Mouse (Mus musculus) v-Abl transformed pro-B cells (cell line): ENCODE results near the gene Snx9.

Source experiments
- in situ Hi-C, 2 experiments: fragments of 400-800 bp; cut with MboI; formaldehyde crosslinking; loops; one replicate each; pipeline ENCODE4 v1.15.1; 2025; ENCODE audit not compliant: unreplicated experiment in 2 of 2

Snx9 gene

DNA sequence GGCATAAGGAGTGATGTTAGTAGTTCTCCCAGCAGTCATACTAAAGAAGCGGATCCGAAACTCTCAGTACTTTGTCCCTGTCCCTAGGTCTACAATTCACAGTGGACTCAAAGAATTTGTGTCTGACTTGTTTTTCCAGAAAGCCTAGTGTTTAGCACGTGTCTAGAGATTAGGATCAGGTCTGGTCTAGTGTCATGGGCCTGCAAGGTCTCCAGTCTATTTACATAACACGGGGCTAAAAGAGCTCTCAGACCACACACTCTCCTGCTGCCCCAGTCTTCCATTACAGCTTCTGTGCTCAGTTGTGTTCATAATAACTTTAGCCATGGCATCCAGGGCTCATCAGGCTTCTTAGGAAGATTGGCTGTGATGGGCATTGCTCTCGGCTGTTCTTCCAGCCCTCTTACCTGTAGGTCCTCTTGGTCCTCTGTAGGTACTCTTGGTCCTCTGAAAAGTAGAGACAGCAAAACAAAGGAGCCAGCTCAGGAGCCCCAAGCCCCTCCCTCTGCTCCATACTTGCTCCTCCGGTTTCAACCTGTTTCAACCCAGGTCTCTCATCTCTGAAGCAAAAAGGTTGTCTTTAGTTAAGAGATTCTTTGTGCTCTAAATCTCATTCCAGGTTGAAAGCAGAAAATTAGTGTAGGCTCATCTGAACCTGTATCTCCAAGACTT is 62.6 kb downstream of the Snx9 start:
- in situ Hi-C loops, result no loop called here

DNA sequence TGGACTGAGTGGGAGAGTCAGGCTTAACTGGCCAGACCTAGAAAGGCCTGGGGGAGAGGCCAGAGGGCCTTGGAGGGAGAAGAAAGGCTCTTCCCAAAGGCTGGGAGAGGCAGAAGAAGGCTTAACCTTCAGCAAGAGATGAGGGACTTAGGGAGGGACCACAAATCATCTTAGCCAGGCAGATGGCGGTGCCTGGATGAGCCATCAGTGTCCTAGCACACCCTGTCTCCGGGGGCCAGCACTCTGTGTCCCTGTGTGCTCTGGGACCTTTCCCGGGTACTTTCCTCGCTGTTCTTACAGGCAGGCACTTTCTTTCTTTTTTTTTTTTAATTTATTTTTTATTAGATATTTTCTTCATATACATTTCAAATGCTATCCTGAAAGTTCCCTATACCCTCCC is 68.6 kb downstream of the Snx9 start:
- in situ Hi-C loops, result no loop called here

DNA sequence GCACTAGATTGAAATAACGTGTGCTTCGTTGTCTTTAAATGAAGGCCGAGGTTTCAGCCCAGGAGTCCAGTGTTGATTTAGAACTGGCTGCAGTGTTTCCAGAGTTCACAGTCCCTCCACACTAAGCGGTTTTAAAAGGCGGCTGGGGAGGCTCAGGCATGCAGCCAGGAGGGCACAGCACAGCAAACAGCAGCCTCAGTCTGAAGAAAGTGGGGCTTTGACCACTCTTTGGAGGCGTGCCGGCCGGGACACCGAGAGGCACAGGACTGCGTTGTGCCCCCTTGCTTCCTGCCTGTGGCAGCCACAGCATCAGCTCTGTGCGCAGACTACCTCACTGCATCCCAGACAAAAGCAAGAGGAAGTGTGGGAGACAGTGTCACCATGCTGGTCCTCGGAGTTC is 70.5 kb downstream of the Snx9 start:
- in situ Hi-C loops, result no loop called here

DNA sequence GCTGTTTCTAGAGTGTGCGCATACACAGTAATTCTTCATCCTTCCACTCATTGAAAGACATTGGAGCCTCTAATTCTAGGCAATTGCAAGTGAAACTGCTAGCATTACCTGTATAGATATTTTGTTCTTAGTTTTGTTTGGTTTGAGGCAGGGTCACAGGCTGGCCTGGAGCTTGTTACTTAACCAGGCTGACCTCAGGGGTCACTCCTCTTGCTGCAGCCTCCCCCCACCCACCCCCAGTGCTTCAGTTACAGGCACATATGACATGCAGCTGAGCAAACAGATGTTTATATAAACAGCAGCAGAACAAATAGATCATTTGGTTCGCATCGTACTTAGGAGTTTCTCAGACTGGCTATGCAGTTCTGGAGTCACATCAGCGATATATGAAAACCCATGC is 71.7 kb downstream of the Snx9 start:
- in situ Hi-C loops, result no loop called here

- in situ Hi-C loops, result no loop called here
Observed at GRCm38 (mm10) chr17:5914217-5914616, 73.1 kb downstream of the Snx9 start.

DNA sequence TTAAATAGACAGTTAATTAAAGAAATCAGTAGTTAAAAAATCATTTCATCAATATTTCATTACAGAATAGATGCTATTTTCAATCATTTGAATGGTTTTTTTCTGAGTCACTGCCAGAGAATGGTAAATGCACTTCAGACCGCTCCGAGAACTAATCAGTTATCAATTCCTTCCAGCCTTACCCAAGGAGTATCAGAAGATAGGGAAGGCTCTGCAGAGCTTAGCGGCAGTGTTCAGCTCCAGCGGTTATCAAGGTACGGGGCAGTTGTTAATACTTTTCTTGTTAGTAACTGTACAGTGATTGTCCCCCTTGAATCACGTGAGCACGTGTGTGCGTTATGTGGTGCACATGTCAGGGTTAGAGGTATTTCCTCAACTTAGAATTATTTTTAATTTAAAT is 80.8 kb downstream of the Snx9 start:
- in situ Hi-C loops, result no loop called here

DNA sequence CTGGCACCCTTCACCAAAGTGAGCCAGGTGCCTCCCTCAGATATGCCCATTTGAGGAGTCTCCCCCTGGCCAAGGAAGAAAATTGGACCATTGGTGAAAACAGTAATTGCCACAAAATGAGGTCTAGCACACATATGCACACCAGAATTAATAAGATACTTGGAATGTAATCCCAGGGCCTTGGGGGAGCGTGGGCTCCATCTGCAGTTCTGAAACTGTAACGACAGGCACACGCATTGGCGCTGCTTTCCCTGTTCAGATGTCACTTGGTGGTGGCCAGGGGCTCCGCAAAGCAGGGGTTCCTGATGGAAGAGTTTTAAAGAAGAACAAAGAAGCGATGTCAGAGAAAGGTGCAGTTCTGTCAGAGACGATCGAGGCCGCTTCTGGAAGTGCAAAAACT is 82.2 kb downstream of the Snx9 start:
- in situ Hi-C loops, result no loop called here

DNA sequence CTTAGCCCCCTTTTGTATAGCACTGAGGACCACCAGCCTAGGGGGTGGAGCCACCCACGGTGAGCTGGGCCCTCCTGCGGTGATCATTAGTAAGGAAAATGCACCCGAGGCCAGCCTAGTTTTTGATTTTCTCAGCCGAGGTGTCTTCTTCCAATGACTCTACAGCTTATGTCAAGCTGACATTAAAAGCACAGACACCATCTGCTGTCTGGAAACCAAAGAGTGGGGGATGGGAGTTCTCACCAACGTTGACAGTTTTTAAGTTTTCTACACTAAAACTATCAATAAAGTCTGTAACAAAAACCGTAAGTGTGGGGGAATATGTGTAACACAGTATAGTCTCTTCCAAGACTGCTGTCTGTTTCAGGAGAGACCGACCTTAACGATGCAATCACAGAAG is 83.1 kb downstream of the Snx9 start:
- in situ Hi-C loops, result no loop called here

- in situ Hi-C loops, result no loop called here
Observed at GRCm38 (mm10) chr17:5926710-5927109, 85.6 kb downstream of the Snx9 start.

DNA sequence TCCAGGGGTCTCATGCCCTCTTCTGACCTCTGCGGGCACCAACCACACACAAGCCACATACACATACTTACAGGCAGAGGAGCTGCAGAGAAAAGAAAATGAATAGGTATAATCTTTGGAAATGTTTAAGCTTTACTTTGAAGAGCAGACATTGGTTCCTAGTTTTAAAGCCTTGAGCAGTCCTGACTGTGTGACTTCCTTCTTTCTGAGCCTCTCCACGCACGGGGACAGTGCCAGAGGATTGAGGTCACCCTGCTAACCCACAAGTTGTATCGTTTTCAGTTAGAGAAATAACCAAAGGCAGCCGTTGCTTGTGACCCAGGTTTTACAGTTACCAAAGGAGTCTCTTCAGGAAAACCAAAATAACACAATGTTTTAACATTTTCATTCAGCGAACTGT is 87.9 kb downstream of the Snx9 start:
- in situ Hi-C loops, result no loop called here

GRCm38 (mm10) chr17:5932161-5932560 is 91.0 kb downstream of the Snx9 start:
- in situ Hi-C loops, result no loop called here

DNA sequence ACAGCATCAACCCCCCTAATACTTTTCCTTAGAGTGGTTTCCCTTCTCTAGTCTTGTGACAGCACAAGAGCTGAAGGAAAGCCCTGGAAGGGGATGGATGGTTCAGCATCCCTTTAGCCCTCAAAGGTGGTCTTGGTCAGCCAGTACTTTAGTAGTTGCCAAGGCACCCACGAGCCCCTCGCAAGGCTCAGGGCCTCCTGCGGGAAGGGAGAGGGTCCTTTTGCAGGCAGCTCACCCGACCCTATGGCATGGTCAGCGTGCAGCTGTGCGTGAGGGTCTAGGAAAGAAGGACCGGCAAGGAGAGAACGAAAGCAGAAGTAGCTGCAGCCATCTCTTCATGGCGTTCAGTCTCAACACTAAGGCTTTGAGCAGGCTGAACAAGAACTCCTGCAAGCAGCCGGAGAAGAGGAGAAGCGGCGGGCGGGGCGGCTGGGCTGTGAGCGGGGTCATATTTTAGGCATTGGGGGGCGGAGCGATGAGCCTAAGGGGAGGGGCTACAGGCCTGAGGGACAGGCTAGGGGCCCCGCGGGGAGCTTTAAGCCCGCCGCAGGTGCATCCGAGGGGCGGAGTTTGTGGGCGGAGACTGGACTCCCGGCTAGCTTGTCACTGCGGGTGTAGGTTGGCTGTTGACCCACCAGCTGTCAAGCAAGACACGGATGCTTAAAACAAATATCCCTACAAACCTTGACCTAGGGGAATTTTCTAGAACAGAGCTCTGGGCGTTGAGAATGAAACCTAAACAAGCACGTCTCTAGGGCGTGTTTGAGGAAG is 93.6 kb downstream of the Snx9 start:
- in situ Hi-C loops, result loop anchor here in 1 of 2 experiments (5.0 kb wide), 1 partner anchor 88 kb away; no protein-coding TSS in a partner anchor

DNA sequence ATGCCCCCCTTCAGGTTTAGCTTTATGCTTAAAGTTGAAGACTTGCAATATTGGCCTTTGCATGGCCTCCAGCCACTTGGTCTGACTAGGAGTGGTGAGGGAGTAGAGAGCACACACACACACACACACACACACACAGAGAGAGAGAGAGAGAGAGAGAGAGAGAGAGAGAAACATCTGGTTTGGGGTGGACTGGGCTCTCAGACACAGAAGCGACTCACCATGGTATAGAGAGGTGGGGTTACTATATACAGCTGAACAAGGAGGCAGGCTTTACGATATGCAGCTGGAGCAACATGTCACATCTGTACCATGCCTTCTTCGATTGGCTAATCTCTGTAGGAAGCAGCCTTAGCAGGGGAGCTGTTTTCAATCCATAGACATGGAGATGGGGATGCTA is 94.6 kb downstream of the Snx9 start:
- in situ Hi-C loops, result loop anchor here in 1 of 2 experiments (5.0 kb wide), 1 partner anchor 87 kb away; no protein-coding TSS in a partner anchor

DNA sequence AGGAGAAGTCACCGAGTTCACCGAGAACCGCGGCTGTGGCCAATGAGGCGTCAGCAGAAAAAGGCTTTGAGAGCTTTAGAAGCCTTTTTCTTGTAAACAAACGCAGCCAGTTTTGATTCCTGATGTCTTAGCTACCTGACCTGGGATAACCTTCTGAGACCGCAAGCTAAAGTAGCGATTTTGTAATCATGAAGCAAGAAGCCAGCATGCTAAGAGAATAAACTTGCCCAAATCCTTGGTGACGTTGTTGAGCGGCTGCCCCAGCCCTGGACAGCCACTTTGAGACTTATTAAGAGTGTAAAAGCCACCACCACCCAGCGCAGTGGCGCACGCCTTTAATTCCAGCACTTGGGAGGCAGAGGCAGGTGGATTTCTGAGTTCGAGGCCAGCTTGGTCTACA is 95.1 kb downstream of the Snx9 start:
- in situ Hi-C loops, result loop anchor here in 1 of 2 experiments (5.0 kb wide), 1 partner anchor 86 kb away; no protein-coding TSS in a partner anchor

DNA sequence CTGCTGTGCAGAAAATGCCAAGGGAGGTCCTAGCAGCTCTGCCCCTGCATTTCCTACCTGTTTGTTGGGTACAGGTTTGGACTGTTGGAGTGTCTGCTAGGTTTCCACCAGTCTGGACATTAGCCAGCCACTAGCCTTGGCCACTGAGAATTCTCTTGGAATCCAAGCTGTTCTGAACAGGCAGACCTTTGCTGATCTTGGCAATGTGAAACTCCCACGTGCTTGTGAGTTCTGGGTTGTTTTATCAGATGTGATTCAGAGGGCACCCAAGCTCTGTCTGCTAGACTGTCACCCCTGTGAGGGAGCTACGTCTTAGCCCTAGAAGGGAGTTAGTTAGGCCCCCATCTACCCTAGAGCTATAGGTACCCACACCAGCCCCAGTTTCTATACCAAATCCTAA is 96.3 kb downstream of the Snx9 start:
- in situ Hi-C loops, result loop anchor here in 1 of 2 experiments (5.0 kb wide), 1 partner anchor 85 kb away; no protein-coding TSS in a partner anchor

DNA sequence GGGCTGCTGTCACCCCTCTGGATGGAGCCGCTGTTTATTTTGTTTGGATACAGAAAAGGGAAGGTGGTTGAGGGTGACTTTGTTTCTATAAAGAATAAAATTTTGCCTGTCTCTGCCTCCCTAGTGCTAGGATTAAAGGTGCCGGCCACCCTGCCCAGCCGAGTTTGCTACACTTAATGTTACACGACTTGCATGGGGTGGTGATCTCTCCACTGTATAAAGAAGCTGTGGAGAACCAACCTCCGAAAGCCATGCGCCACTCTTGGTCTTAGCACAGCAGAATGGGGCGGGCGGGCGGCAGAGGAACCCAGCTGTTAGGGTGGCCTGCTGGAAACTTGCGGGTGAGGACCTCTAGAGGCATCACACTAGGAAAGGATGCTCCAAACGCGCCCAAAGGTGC is 98.7 kb downstream of the Snx9 start:
- in situ Hi-C loops, result loop anchor here in 1 of 2 experiments (5.0 kb wide), 2 partner anchors 42 to 82 kb away; no protein-coding TSS in a partner anchor

GRCm38 (mm10) chr17:5940792-5941191 is 99.7 kb downstream of the Snx9 start:
- in situ Hi-C loops, result loop anchor here in 1 of 2 experiments (5.0 kb wide), 1 partner anchor 42 kb away; no protein-coding TSS in a partner anchor

DNA sequence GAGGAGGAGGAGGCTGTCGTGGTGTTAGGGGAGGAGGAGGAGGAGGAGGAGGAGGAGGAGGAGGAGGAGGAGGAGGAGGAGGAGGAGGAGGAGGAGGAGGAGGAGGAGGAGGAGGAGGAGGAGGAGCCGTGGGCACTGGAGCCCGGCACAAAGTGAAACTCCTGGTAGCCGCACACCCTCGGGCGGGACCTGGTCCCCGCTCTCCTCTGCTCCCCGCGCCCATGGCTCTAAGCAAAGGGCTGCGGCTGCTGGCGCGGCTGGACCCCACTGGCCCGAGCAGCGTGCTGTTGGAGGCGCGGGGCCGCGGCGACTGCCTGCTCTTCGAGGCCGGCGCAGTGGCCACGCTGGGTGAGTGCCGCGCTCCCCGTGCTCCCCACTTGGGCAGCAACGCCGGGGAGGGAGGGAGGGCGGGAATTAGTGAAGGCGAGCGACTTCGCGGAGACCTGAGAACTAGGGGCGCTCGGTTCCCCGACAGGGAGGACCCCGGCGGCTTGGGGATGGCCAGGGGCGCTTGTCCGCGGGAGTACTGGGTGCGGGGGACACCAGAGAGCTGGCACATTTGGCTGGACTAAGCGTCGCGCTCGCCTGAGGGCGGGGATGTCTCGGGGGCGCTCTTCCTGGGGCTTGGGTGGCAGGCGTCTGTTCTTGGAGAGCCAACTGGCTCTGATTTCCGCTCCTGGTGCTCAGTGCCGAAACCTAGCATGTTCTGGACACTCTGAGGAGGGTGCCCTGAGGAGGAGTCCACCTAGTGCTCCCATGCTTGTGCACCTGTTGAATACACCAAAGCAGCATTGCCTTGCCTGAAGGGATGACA is 100.3 kb downstream of the Snx9 start, which contains the start of gene Synj2:
Synj2 (plus strand) TSS at position 51 of the 814 bp plus-strand sequence.
- in situ Hi-C loops, result loop anchor here in 1 of 2 experiments (5.0 kb wide), 1 partner anchor 41 kb away; no protein-coding TSS in a partner anchor

- in situ Hi-C loops, result loop anchor here in 1 of 2 experiments (5.0 kb wide), 1 partner anchor 40 kb away; no protein-coding TSS in a partner anchor
Observed at GRCm38 (mm10) chr17:5942156-5942555, 101.0 kb downstream of the Snx9 start.

DNA sequence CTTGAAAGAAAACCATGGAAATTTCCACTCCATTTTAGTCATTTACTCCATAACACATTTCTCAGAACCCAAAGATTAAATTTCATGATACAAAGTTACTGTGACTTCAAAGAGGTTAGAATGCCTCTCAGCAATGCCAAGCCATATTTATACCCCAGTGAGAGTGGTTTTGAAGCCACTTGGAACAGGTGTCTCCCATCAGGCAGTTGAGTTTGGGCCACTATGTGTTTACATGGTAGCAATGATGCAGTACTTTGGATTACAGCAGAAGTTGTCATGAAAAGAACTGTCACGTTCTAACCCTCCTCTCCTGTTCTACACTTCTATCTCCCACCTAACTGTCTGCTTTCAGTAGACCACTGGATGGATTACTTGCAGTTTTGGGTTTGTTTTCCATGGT is 101.9 kb downstream of the Snx9 start:
- in situ Hi-C loops, result loop anchor here in 1 of 2 experiments (5.0 kb wide), 1 partner anchor 39 kb away; no protein-coding TSS in a partner anchor
